Mouse (Mus musculus) lung, adult 2 months (tissue): ENCODE data around the gene Mknk1.

ENCODE experiments used
- CTCF ChIP-seq: fragments of 200-500 bp; IDR thresholded peaks from 2 replicates; pipeline ENCODE4 v1.5.1; 2011; ENCODE audit warnings: mild to moderate bottlenecking, low read length, control low read depth; ENCODE audit not compliant: insufficient read depth
- POLR2A ChIP-seq: fragments of 200-500 bp; IDR thresholded peaks from 2 replicates; pipeline ENCODE4 v1.6.1; 2011; ENCODE audit warnings: low read depth, mild to moderate bottlenecking, control low read depth, low read length, borderline replicate concordance; ENCODE audit errors: extremely low read depth

- TF ChIP-seq POLR2A (no peak), CTCF (no peak)
These were observed 10.1 kb downstream of the Mknk1 start for GRCm38 (mm10) chr4:115848990-115849677.
